Mouse (Mus musculus) hindbrain, embryonic 16.5 days (tissue): ENCODE measurements around the gene Igf2r. TPM values are rescaled to one million over a fixed set of nuclear protein-coding genes. Genes with fewer than 3 reads are reported as not detected.

Source experiments
- ATAC-seq: fragments of 200-750 bp; cut with Nextera tagmentation; 2 replicates; pipeline ENCODE4 v1.8.0; 2017; ENCODE audit warnings: moderate TSS enrichment, moderate library complexity
- H3K27ac ChIP-seq: fragments of 300-500 bp; sonication (generic); 2 replicates; pipeline ENCODE4 v1.5.1; 2014; ENCODE audit warnings: low read depth, mild to moderate bottlenecking, control low read depth, low read length, moderate library complexity
- H3K27me3 ChIP-seq: fragments of 300-500 bp; sonication (generic); replicated peaks from 2 replicates; pipeline ENCODE4 v1.6.1; 2014; ENCODE audit warnings: low read length; ENCODE audit not compliant: control insufficient read depth, insufficient read depth
- H3K36me3 ChIP-seq: fragments of 300-500 bp; sonication (generic); 2 replicates; pipeline ENCODE4 v1.6.1; 2014; ENCODE audit warnings: mild to moderate bottlenecking, low read length, moderate library complexity, mixed read lengths; ENCODE audit not compliant: control insufficient read depth, insufficient read depth
- H3K4me1 ChIP-seq: fragments of 300-500 bp; sonication (generic); 2 replicates; pipeline ENCODE4 v1.6.1; 2014; ENCODE audit warnings: low read depth, low read length; ENCODE audit not compliant: control insufficient read depth, insufficient read depth
- H3K4me2 ChIP-seq: fragments of 300-500 bp; sonication (generic); 2 replicates; pipeline ENCODE4 v1.6.1; 2014; ENCODE audit warnings: mild to moderate bottlenecking, low read length, control low read depth, moderate library complexity
- H3K4me3 ChIP-seq: fragments of 300-500 bp; sonication (generic); 2 replicates; pipeline ENCODE4 v1.5.1; 2014; ENCODE audit warnings: mild to moderate bottlenecking, low read length, control low read depth, moderate library complexity
- H3K9ac ChIP-seq: fragments of 300-500 bp; sonication (generic); 2 replicates; pipeline ENCODE4 v1.6.1; 2014; ENCODE audit warnings: low read depth, mild to moderate bottlenecking, control low read depth, low read length, moderate library complexity
- H3K9me3 ChIP-seq: fragments of 300-500 bp; sonication (generic); 2 replicates; pipeline ENCODE4 v1.6.1; 2014; ENCODE audit warnings: mild to moderate bottlenecking, low read length, moderate library complexity; ENCODE audit not compliant: control insufficient read depth
- WGBS: fragments of 180-500 bp; shearing (Covaris S2); extraction: QIAGEN DNeasy Blood & Tissue Kit; methylation state at CpG from one replicate; pipeline ENCODE4 v1.1.7; 2014; 5-methylcytosine and 5-hydroxymethylcytosine counted together
- polyA plus RNA-seq: library from polyadenylated mRNA; unstranded; fragments of >200 nt; fragmentation: Nextera tagmentation; extraction: Ambion mirVana; gene quantifications from 2 replicates; pipeline ENCODE4 v1.2.1, GENCODE M21; 2015

Gene Igf2r
- polyA plus RNA-seq, 1 experiment from 2014 or later: 6.4 TPM

- ATAC-seq: no peak
- Histone ChIP-seq H3K4me1 (no peaks in the 10 kb centered on the region), H3K36me3 (no peaks in the 10 kb centered on the region), H3K4me2 (no peak overlapping the region), H3K27me3 (no peaks in the 10 kb centered on the region), H3K27ac (no peak overlapping the region), H3K9me3 (no peaks in the 10 kb centered on the region), H3K4me3 (no peak overlapping the region), H3K9ac (no peak overlapping the region)
- 83% methylated on average over 7 of the region's 7 CpGs for WGBS
Measured at GRCm38 (mm10) chr17:12658784-12659183, 110.7 kb downstream of the Igf2r start.

DNA sequence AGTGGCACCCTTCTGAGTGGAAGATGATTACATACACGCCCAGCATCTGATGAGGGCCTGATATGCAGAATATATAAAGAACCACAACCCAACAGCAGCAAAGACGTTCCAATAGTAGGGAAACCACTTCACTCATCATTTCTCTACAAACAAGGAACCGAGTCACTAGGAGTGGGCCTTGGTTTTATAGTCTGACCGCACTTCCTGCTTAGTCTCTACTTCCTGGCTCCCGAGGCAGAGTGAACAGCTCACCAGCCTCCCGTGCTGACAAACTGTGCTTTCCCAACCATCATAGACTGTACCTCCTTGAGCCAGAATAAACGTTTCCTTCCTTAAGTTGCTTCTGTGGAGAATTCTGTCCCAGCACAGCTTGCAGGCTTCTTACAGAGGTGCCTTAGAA, 113.6 kb downstream of the Igf2r start:
- no peak for ATAC-seq
- H3K4me2 ChIP-seq: no peak overlapping the region
- H3K27me3 ChIP-seq: no peaks in the 10 kb centered on the region
- H3K27ac ChIP-seq: no peak overlapping the region
- 84% methylated on average over 7 of the region's 7 CpGs for WGBS
- H3K4me3 ChIP-seq: no peak overlapping the region
- no peaks in the 10 kb centered on the region for H3K9me3 ChIP-seq
- H3K36me3 ChIP-seq: no peaks in the 10 kb centered on the region
- no peak overlapping the region for H3K9ac ChIP-seq
- H3K4me1 ChIP-seq: no peaks in the 10 kb centered on the region

DNA sequence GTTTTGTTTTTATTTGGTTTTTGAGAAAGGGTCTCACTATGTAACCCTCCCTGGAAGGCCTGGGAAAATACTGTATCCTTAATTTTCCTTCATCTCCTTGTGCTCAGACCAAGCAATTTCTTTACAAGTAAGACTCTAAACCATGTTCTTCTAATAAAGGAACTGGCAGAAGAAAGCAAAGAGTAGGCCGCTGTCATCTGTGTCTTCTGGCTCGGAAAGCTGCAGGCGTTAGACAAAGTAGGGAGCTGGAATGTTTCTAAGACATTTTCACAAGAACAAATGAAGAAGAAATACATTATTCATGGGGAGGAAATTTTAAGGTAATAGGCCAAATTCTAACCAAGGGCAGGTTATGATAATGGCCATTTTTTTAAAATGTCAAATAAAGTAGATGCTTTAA, 115.4 kb downstream of the Igf2r start:
- no peaks in the 10 kb centered on the region for H3K36me3 ChIP-seq
- no peaks in the 10 kb centered on the region for H3K4me1 ChIP-seq
- no peak overlapping the region for H3K9ac ChIP-seq
- H3K4me3 ChIP-seq: no peak overlapping the region
- H3K9me3 ChIP-seq: no peaks in the 10 kb centered on the region
- WGBS: 67% methylated on average over 3 of the region's 3 CpGs
- ATAC-seq: no peak
- no peak overlapping the region for H3K4me2 ChIP-seq
- H3K27me3 ChIP-seq: no peaks in the 10 kb centered on the region
- H3K27ac ChIP-seq: no peak overlapping the region

DNA sequence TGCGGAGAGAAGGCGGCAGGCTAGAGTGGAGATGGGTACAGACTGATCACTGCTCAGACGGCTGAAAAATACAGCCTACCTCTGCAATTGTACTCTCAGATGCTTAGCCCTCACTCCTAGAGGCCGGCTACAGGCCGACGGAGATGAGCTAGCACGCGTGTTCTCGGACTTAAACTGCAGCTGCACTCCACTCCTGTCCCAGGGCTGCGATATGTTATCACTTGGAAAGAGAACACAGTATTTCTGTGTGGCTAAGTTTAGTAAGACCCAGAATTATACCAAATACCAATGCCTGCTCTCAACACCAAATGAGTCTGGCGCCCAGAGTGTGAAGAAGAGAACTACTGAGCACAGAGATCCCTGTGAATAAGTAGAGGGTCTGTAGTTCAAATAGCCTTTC, 116.9 kb downstream of the Igf2r start:
- Histone ChIP-seq H3K4me2 (no peak overlapping the region), H3K27me3 (no peaks in the 10 kb centered on the region), H3K27ac (no peak overlapping the region), H3K36me3 (no peaks in the 10 kb centered on the region), H3K9me3 (no peaks in the 10 kb centered on the region), H3K9ac (no peak overlapping the region), H3K4me3 (no peak overlapping the region), H3K4me1 (no peaks in the 10 kb centered on the region)
- 95% methylated on average over 11 of the region's 11 CpGs for WGBS
- no peak for ATAC-seq

GRCm38 (mm10) chr17:12645461-12645860, 124.0 kb downstream of the Igf2r start:
- no peak for ATAC-seq
- WGBS: 79% methylated on average over 5 of the region's 5 CpGs
- Histone ChIP-seq H3K27ac (no peak overlapping the region), H3K4me2 (no peak overlapping the region), H3K27me3 (no peaks in the 10 kb centered on the region), H3K9me3 (no peaks in the 10 kb centered on the region), H3K9ac (no peak overlapping the region), H3K4me1 (no peaks in the 10 kb centered on the region), H3K36me3 (no peaks in the 10 kb centered on the region), H3K4me3 (no peak overlapping the region)

DNA sequence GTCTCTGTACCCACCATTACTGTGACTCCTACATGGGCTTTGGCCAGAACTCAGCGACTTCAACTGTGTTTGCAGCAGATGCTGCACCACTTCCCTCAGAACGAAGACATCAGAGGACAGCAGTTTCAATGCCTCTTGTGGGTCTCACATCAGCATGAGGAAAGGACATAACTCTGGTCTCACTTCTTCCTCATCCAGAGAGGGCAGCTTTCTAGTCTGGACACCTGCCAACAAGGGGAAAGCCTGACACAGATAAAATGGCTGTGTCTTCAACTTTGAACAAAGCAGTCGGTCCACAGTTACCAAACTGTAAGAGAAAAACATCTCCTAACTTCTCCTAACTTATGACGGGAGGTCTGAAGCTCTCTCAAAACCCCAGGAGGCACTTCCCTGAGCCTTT, 128.4 kb downstream of the Igf2r start:
- no peaks in the 10 kb centered on the region for H3K27me3 ChIP-seq
- H3K9ac ChIP-seq: no peak overlapping the region
- H3K4me1 ChIP-seq: no peaks in the 10 kb centered on the region
- ATAC-seq: no peak
- no peaks in the 10 kb centered on the region for H3K36me3 ChIP-seq
- no peaks in the 10 kb centered on the region for H3K9me3 ChIP-seq
- no peak overlapping the region for H3K27ac ChIP-seq
- 78% methylated on average over 4 of the region's 4 CpGs for WGBS
- H3K4me2 ChIP-seq: no peak overlapping the region
- no peak overlapping the region for H3K4me3 ChIP-seq

DNA sequence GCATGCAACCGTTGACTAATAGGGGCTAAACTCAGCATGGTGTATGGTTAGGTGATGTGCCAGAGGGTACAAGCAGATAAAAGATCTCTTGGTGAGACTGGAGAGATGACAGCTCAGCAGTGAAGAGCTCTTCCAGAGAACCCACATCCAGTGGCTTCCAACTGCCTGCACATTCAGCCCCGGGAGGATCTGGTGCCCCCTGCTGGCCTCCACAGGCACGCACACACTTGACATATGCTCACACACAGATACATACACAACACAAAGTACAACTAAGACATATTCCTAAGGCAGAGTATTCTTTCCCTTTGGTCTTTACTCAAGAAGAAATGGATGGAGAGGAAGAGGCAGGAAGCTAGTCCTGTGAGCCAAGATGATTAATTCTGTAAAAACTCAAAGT, 129.9 kb downstream of the Igf2r start:
- WGBS: 94% methylated on average over 3 of the region's 3 CpGs
- no peak overlapping the region for H3K9ac ChIP-seq
- no peaks in the 10 kb centered on the region for H3K9me3 ChIP-seq
- no peak overlapping the region for H3K4me3 ChIP-seq
- no peaks in the 10 kb centered on the region for H3K4me1 ChIP-seq
- H3K27me3 ChIP-seq: no peaks in the 10 kb centered on the region
- no peaks in the 10 kb centered on the region for H3K36me3 ChIP-seq
- H3K4me2 ChIP-seq: no peak overlapping the region
- ATAC-seq: no peak
- no peak overlapping the region for H3K27ac ChIP-seq

- Histone ChIP-seq H3K4me2 (no peak overlapping the region), H3K4me1 (peaks cover 6% of the 10 kb centered on the region; the same call in 1 of the 2 replicates), H3K36me3 (no peaks in the 10 kb centered on the region), H3K27ac (no peak overlapping the region), H3K9me3 (no peaks in the 10 kb centered on the region), H3K9ac (no peak overlapping the region), H3K4me3 (no peak overlapping the region), H3K27me3 (no peaks in the 10 kb centered on the region; the same call in 1 of the 2 replicates)
- WGBS: 59% methylated on average over 4 of the region's 4 CpGs
- no peak for ATAC-seq
Measured at GRCm38 (mm10) chr17:12634814-12635213, 134.7 kb downstream of the Igf2r start.
